Mouse (Mus musculus) heart, postnatal 0 days (tissue): ENCODE data around the gene Pik3c2g. TPM values are rescaled to one million over a fixed set of nuclear protein-coding genes. Genes with fewer than 3 reads are reported as not detected.
"Not testable (repeated sequence)": the region's sequence is repeated elsewhere in the genome, so short reads cannot be mapped to it uniquely, and the experiment has no call there.

Experiments
- ATAC-seq: fragments of 200-750 bp; cut with Nextera tagmentation; 2 replicates; pipeline ENCODE4 v1.8.0; 2017; ENCODE audit warnings: low read depth, moderate number of reproducible peaks, moderate library complexity; ENCODE audit not compliant: insufficient read depth
- DNase-seq: peaks from one replicate; pipeline ENCODE4 v3.0.0-alpha.2; 2016; ENCODE audit warnings: low spot score
- H3K27ac ChIP-seq: fragments of 300-500 bp; sonication (generic); 2 replicates; pipeline ENCODE4 v1.5.1; 2014; ENCODE audit warnings: low read depth, mild to moderate bottlenecking
- H3K27me3 ChIP-seq: fragments of 300-500 bp; sonication (generic); 2 replicates; pipeline ENCODE4 v1.6.1; 2014; ENCODE audit warnings: low read length, mixed read lengths; ENCODE audit not compliant: control insufficient read depth, insufficient read depth
- H3K36me3 ChIP-seq: fragments of 300-500 bp; sonication (generic); replicated peaks from 2 replicates; pipeline ENCODE4 v1.6.1; 2014; ENCODE audit warnings: low read length, mixed read lengths; ENCODE audit not compliant: control insufficient read depth, insufficient read depth
- H3K4me1 ChIP-seq: fragments of 300-500 bp; sonication (generic); 2 replicates; pipeline ENCODE4 v1.6.1; 2014; ENCODE audit warnings: antibody characterized with exemption; ENCODE audit not compliant: control insufficient read depth, insufficient read depth
- H3K4me2 ChIP-seq: fragments of 300-500 bp; sonication (generic); 2 replicates; pipeline ENCODE4 v1.6.1; 2014; ENCODE audit warnings: low read depth, mild to moderate bottlenecking, low read length, moderate library complexity
- H3K4me3 ChIP-seq: fragments of 300-500 bp; sonication (generic); 2 replicates; pipeline ENCODE4 v1.5.1; 2014; ENCODE audit warnings: low read depth, low read length
- H3K9ac ChIP-seq: fragments of 300-500 bp; sonication (generic); replicated peaks from 2 replicates; pipeline ENCODE4 v1.6.1; 2014; ENCODE audit warnings: low read depth, low read length, mixed read lengths
- H3K9me3 ChIP-seq: fragments of 300-500 bp; sonication (generic); replicated peaks from 2 replicates; pipeline ENCODE4 v1.6.1; 2016; ENCODE audit warnings: low read length; ENCODE audit not compliant: control insufficient read depth
- CTCF ChIP-seq: IDR thresholded peaks from 2 replicates; pipeline ENCODE4 v1.5.1; 2016; ENCODE audit warnings: antibody characterized with exemption, control low read depth, low read depth
- EP300 ChIP-seq: IDR thresholded peaks from 2 replicates; pipeline ENCODE4 v1.6.1; 2016; ENCODE audit warnings: antibody characterized with exemption, low read depth
- WGBS: fragments of 180-500 bp; shearing (Covaris S2); extraction: QIAGEN DNeasy Blood & Tissue Kit; methylation state at CpG from one replicate; pipeline ENCODE4 v1.1.7; 2014; 5-methylcytosine and 5-hydroxymethylcytosine counted together
- polyA plus RNA-seq: library from polyadenylated mRNA; unstranded; fragments of >200 nt; fragmentation: Nextera tagmentation; extraction: Ambion mirVana; gene quantifications from 2 replicates; pipeline ENCODE4 v1.2.1, GENCODE M21; 2015
- total RNA-seq: library from RNA; depleted of rRNA; stranded (reverse); fragments of >200 nt; gene quantifications from 2 replicates; pipeline ENCODE4 v1.2.3, GENCODE M21; 2014; ENCODE audit warnings: low replicate concordance

The Pik3c2g gene
- total and polyA plus RNA-seq, 2 experiments from 2014 or later = 0.26 TPM; not detected in 1

DNA sequence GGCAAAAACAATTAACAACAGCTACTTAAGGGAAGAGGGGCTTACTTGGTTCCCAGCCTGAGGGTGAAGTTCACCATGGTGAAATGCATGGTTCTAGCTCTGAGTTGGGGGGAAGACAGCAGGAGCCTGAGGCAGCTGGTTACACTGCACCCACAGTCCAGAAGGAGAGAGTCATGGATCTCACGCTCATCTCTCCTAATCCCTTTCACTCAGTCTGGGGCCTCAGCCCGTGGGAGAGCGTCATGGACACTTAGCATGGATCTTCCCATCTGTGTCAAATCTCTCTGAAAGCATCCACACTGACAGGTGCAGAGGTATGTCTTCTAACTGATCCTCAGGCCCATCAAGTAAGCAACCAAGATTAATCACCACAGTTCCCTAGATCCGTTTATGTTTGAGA, 320.1 kb downstream of the Pik3c2g start:
- Histone ChIP-seq H3K4me2 (no peak overlapping the region), H3K36me3 (no peaks in the 10 kb centered on the region), H3K9ac (no peak overlapping the region), H3K4me1 (no peaks in the 10 kb centered on the region), H3K4me3 (no peak overlapping the region), H3K27me3 (no peaks in the 10 kb centered on the region), H3K27ac (no peak overlapping the region), H3K9me3 (no peaks in the 10 kb centered on the region)
- DNase-seq (no peak), ATAC-seq (no peak)
- TF ChIP-seq EP300 = no peak
- TF ChIP-seq CTCF = no peak
- 60% methylated on average over 4 of the region's 4 CpGs for WGBS

DNA sequence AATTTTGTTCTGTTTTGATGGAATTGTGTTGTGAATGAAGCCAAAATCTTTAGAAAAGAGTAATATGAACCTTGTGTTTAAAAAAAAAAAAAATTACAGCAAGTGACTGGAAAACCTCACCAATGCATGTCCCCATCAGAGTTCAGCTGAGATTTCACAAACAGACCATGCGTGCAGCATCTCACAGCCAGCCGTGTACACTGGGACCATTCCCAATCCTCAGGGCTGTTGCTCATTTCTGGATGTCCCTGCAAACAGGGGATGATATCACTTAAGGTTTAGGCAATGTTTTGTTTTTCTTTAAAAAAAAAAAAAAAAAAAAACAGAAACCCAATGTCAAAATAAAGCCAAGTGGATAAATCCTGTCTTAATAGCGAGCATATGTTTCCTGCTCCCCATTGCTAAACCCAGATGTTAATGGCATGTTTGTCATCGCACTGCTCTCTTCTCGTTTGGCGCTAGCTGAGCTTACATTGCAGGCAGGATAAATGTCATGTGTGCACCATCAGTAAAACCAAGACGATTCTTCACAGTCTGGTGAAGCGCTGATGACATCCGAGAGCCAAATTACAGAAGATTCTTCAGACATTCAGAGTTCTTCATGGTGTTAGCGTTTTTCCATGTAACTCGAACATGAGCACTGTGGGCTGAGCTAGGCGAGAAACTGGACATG, 322.1 kb downstream of the Pik3c2g start:
- no peaks in the 10 kb centered on the region for H3K4me1 ChIP-seq
- no peak overlapping the region for H3K27ac ChIP-seq
- H3K9ac ChIP-seq = no peak overlapping the region
- H3K4me3 ChIP-seq = no peak overlapping the region
- peak; percentile 7 for DNase-seq
- no peaks in the 10 kb centered on the region for H3K36me3 ChIP-seq
- 65% methylated on average over 12 of the region's 12 CpGs for WGBS
- H3K27me3 ChIP-seq = no peaks in the 10 kb centered on the region
- H3K4me2 ChIP-seq = no peak overlapping the region
- ATAC-seq = no peak
- no peaks in the 10 kb centered on the region for H3K9me3 ChIP-seq
- TF ChIP-seq EP300 (no peak), CTCF (no peak)

DNA sequence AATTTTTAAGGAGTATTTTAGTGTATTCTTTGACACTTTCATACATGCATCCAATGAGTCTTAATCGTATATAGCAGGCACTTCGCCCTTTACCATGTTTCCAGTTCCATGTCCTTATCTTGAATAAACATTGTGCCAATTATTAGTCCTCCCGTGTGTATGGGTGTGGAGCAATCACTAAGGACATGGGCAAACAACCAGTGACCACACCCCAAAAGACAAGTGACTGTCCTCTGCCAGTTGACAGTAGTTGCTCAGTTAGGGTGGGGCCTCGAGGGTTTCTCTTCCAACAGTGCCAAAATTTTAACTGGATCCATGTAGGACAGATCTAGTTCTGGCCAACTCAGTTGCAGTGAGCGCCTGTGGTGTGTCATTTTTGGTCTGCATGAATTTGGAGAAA, 341.7 kb downstream of the Pik3c2g start:
- H3K4me2 ChIP-seq = no peak overlapping the region
- 68% methylated on average over 5 of the region's 5 CpGs for WGBS
- no peak overlapping the region for H3K4me3 ChIP-seq

GRCm38 (mm10) chr6:139934861-139935260, 347.8 kb downstream of the Pik3c2g start:
- Histone ChIP-seq H3K4me2 (no peak overlapping the region), H3K36me3 (no peaks in the 10 kb centered on the region), H3K9me3 (no peaks in the 10 kb centered on the region), H3K27me3 (no peaks in the 10 kb centered on the region), H3K4me1 (no peaks in the 10 kb centered on the region), H3K4me3 (no peak overlapping the region), H3K9ac (no peak overlapping the region), H3K27ac (no peak overlapping the region)
- no peak for ATAC-seq
- no peak for DNase-seq
- TF ChIP-seq EP300 (no peak), CTCF (no peak)
- 21% methylated on average over 2 of the region's 2 CpGs for WGBS

More for the DNA sequence above, 341.7 kb downstream of the Pik3c2g start:
- Histone ChIP-seq H3K4me1 (no peaks in the 10 kb centered on the region), H3K27ac (no peak overlapping the region), H3K27me3 (no peaks in the 10 kb centered on the region), H3K9ac (no peak overlapping the region), H3K36me3 (no peaks in the 10 kb centered on the region), H3K9me3 (no peaks in the 10 kb centered on the region)
- ATAC-seq = no peak
- DNase-seq = no peak
- TF ChIP-seq CTCF = no peak
- TF ChIP-seq EP300 = no peak

DNA sequence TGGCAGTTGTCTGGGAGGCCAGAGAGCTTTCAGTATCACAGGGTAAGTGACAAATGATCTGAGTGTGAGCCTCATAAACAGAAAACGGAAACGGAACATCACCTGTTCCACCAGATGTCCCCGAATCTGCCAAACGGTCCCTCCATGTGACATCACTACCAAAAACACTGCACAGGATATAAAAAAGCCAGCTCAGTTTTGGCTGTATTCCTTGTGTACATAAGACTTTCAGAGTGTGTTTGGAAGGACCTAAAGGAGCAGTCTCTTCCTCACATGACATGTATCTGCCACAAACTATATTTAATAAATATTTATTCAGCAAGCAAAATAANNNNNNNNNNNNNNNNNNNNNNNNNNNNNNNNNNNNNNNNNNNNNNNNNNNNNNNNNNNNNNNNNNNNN, 350.6 kb downstream of the Pik3c2g start:
- H3K36me3 ChIP-seq, H3K4me1 ChIP-seq, DNase-seq, H3K9ac ChIP-seq, H3K4me3 ChIP-seq, H3K4me2 ChIP-seq, H3K27me3 ChIP-seq, H3K27ac ChIP-seq, ATAC-seq, H3K9me3 ChIP-seq: not testable (repeated sequence)
- 79% methylated on average over 4 of the region's 4 CpGs for WGBS

DNA sequence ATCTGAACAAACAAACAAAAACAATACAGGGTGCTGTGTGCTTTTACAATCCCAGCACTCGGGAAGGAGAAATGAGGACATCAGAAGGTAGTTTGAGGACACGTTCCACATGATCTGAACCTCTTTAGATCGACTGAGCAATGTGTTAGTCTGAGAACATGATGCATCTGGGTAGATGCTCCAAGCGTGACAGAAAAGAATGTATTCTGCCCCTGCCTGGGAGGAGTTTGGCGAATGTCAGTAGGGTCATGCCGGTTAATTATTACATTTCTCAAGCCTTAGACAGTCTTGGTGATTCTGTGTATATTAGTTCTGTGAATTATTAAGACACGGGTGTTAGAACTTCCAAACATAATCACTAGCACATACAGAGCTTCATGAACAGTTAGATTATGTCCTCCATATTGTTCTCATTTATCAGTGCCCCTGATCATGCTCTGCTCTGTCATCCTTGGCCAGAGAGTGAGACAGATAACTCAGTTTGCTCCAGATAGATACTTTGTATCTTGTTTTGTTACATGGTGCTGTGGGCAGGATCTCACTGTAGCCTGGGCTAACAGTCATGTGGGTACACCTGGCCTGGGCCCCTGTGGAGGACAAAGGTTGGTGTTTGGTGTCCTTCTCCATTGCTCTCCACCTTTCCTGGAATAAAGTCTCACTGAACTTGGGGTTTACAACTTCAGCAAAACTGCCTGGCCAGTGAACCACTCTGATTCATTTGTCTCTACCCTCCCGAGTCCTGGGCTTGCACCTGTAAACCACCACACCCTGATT, 360.3 kb downstream of the Pik3c2g start:
- no peak for ATAC-seq
- H3K27ac ChIP-seq = no peak overlapping the region
- H3K4me3 ChIP-seq = no peak overlapping the region
- no peak overlapping the region for H3K4me2 ChIP-seq
- H3K9ac ChIP-seq = no peak overlapping the region
- 72% methylated on average over 8 of the region's 8 CpGs for WGBS
- TF ChIP-seq EP300 (no peak), CTCF (no peak)
- no peak for DNase-seq
- no peaks in the 10 kb centered on the region for H3K27me3 ChIP-seq
- no peaks in the 10 kb centered on the region for H3K4me1 ChIP-seq
- no peaks in the 10 kb centered on the region for H3K9me3 ChIP-seq
- H3K36me3 ChIP-seq = no peaks in the 10 kb centered on the region
